Mouse (Mus musculus) gastrocnemius, postnatal 14 days (tissue): ENCODE data around the gene C2cd4b. TPM values are rescaled to one million over a fixed set of nuclear protein-coding genes. Genes with fewer than 3 reads are reported as not detected.

Experiments used
- DNase-seq: peaks from one replicate; pipeline ENCODE4 v3.0.0; 2021; ENCODE audit warnings: mixed read lengths
- intact Hi-C: fragments of 180-260 bp; cut with DNase I; formaldehyde crosslinking; loops from one replicate; pipeline ENCODE4 v1.15.1; 2025; ENCODE audit warnings: low total_unique reads
- total RNA-seq, 2 experiments: library from RNA; stranded (reverse); gene quantifications; 2 replicates each; pipeline ENCODE4 v1.2.3; 2021

C2cd4b gene
- total RNA-seq, 2 experiments from 2014 or later, result 0.27 TPM; not detected in 1

DNA sequence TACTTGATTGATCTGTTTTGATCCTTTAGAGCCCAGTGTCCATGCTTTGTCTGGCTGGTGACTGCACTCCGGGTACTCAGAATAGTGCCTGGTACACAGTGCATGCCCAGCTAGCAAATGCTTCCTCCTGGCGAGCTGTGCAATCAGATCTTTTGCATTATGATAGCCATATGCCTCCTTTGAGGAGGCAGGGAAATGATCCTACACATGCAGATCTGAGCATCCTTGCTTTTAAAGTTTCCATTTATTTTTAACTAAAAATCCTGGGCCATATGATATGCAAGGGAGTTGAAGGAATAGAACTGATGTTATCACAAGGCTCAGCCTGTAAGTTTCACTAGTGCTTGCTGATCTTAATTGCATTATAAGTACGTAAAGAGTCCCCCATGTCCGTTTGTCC is 9.6 kb downstream of the C2cd4b start:
- intact Hi-C loops, result no loop called here

DNA sequence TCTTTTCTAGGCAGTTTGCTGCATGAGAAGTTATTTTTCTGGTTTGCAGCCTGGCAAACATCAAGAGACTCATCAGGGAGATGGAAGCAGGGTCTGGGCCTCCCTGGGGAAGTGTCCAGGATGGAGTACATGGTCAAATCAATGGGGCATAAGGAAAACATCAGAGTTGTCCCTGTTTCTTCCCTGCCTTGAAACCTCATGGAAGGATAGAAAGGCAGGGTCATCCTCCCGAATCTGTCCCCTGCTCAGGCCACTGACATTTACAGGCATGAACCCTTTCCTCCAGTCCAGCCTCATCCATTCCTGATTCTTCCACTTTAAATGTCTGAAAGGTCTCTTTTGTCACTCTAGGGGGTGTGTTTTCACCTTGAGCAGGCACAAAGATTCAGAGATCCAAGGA is 10.2 kb downstream of the C2cd4b start:
- no peak for DNase-seq
- intact Hi-C loops, result no loop called here

More for the DNA sequence above, 9.6 kb downstream of the C2cd4b start:
- DNase-seq, result no peak

DNA sequence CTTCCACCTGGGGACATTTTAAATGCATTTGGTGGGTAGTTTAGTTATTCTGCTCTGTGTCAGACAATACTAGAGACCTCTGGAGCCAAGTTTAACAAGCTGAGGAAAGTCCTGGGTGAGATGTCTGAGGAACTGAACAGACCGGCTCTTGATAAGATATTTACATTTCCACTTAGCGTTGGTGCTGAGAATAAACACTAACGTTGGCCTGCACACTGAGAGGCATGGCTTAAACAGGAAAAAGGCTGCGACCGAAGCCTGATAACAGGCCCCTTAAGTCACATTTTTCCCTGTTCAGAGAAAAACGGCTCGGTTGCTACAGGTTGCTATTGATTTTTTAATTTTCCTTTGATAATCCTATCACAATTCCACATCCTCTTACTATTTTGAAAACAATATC is 12.1 kb downstream of the C2cd4b start:
- intact Hi-C loops, result no loop called here
- DNase-seq, result no peak

DNA sequence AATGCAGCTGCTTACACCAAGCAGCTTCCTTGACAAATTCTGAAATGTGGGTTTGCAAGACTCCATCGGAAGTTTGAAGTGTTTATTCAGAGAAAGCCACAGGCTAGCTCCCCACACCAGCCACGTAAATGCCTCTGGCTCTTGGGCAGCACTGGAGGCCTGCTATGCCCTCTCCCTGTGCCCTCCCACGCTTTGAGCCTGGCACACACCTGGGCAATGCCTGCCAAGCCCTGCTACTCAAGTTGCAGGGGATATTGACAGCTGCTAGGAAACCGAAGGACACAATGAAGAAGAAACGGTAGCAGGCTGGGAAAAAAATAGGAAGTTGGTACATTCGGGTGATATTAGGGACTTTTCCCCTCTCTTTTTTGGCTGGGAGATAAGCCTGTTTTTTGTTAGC is 15.0 kb downstream of the C2cd4b start:
- intact Hi-C loops, result no loop called here
- peak; percentile 12 for DNase-seq

DNA sequence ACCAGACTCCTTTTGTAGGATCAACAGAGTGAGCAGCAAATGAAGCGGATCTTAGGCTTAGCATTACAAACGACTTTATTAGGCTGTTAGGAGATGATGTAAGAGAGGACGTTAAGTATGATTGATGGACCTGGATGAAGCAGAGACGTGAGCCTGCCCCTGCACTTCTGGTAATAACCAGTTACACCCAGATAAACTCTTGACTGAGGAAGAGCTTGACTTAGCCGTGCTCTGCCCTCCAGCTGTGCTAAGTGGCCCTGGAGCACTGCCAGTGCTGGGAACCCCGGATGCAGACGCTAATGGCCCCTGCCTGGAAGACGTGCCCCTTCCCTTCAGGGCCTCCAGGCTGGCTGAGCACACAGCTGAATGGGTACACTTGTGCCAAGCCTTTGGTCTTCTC is 19.3 kb downstream of the C2cd4b start:
- no peak for DNase-seq
- intact Hi-C loops, result no loop called here

DNA sequence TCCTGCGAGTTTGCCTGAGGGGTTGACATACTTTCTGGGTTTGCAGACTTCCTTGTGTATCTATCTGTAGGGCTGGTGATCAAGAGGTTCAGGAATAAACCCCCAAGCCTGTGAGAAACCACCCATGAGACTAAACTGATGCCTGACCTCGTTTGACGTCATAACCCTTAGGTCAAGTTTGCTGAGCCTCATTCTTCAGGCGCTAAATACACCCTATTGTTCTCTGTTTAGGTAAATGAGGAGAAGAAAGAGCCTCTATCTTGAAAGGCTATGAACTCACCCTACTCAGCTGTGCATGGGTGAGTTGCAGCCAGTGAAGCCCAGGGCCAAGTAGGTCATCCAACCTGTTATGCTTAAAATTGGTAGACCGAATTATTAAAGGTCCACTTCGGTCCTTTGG is 23.5 kb downstream of the C2cd4b start:
- intact Hi-C loops, result no loop called here
- DNase-seq, result no peak

DNA sequence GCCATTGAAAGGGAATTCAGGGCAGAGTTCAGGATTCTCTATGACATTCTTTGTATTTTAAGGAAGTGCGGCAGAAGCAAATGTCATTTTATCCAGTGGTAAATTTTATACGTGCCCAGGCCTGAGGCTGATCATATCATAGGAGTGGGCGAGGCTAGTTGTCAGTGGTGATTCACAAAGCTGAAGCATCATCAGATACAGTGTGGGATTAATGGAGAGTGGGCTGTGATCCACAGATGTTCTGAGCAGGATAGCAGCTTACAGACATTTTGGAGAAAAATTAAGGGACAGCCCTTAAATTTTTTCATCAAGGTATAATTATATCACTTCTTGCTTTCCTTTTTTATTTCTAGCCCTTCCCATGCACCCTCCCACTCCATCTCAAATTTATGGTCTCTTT is 24.2 kb downstream of the C2cd4b start:
- DNase-seq, result no peak
- intact Hi-C loops, result no loop called here

DNA sequence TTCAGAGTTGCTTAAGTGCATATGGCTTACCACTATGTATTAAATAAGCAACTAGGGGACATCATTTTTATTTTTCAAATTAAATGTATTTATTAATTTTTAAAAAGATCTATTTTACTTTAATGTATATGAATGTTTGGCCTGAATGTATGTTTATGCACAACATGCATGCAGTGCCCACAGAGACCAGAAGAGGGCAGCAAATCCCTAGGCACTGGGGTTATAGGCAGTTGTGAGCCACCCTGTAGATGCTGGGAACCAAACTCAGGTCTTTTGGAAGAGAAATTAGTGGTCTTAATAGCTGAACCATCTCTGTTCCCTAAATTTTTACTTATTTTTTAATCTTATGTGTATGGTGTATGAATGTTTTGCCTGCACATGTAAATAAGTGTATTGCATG is 24.7 kb downstream of the C2cd4b start:
- intact Hi-C loops, result no loop called here

DNA sequence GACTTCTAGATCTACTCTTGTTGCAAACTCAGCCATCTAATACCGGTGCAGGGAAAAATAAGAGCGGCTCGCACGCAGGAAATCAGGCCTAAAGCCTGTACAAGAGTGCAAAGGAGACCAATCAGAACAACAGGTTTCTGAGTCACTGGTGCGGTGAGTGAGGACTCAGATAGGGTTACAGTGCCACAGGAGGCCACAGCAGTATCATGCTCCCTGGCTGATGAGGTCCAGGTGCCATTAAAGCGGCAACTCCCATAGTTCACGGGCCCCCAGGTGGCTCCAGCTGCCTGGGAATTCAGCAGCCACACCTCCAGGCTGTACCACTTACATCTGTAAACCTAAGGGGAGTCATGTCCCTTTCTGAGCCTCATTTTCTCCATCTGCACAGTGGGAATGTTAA is 27.1 kb downstream of the C2cd4b start:
- intact Hi-C loops, result no loop called here
- no peak for DNase-seq

More for the DNA sequence above, 24.7 kb downstream of the C2cd4b start:
- DNase-seq, result no peak

DNA sequence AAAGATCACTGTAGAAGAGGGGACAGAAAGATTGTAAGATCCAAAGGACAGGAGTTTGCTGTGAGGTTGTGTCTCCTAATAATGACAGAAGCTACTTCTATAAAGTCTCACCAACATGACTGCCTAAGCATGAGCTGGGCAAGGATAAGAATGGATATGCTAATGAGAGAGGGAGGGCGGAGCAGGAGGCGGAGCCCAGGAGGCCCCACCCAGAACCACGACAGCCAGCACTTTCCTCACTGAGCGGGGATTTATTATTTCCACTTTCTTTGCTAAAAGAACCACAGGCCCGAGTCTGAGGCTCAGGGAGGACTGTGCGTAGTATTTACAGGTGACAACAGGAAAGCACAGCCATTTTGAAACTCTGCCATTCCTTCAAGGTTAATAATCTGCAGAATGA is 28.4 kb downstream of the C2cd4b start:
- intact Hi-C loops, result no loop called here
- DNase-seq, result no peak

DNA sequence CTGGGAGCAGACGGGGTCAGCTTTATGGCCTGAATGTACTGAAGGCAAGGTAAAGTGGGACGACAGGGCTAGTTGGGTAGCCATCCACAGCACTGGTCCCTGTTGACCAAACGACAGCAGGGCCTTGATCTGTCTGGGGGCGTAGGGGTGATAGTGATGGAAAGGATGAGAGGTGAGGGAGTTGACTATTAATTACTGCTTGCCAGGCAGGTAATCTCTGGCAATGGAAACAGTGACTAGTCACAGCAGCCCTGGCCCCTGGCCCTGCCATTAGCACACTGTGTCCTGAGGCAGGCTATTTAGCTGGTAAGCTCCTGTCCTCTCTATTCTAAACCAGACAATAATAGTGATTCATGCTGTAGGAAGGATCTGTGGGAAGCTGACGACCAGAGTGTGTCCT is 33.2 kb downstream of the C2cd4b start:
- intact Hi-C loops, result no loop called here
- DNase-seq, result no peak

DNA sequence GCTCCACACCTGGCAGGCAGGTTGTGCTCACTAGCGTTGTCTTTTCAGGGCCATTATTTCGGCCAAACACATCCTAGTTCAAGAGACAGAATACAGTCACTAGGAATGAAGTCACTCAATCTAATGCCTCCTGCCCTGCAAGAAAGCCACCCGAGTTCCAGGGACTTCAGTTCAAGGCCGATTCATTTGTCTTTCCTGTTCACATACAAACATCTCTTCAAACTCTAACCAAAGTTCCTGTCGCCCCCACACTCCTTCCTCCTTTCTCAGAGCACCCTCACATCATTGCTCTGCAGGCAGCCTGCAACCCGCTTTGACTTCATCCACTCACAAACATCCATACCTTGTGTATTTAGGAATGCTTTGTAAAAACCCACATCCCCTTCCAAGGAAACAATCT is 34.3 kb downstream of the C2cd4b start:
- DNase-seq, result no peak
- intact Hi-C loops, result no loop called here

DNA sequence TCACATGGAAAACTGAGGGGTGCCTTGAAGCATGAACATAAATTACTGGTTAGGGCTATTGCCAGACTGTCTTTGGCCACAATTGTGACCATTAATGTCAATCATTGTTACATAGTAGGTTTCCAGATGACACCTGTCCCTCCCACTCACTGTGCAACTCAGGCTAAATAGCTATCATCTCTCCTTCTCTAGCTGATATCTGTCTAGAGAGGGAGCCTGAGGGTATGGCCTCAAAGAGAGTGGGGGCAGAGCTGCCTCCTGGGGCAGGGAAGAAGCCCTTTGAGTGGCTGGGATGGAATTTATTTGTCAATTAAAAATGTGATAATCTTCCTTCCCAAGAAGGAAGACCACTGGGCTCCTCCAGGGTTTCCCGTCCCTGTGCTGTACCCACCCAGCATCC is 35.0 kb downstream of the C2cd4b start:
- DNase-seq, result no peak
- intact Hi-C loops, result no loop called here

DNA sequence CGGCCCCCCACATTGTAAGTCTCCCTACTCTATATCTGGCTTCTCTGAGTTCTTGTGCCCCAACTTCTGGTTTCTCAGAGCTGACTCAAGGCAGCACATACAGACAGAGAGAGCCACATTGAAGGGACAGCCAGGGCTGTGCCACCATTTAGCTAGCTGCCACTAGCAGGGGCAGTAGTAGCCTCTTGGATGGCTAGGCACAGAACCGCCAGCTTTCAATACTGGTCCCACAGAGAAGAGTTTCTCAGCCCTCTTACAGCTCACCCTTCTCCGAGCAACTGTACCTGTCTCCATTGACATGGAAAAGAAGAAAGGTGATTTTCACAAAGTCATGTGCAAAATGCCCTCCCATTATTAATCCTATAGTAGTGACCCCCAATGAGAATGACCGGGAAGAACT is 35.4 kb downstream of the C2cd4b start:
- intact Hi-C loops, result no loop called here
- DNase-seq, result no peak

DNA sequence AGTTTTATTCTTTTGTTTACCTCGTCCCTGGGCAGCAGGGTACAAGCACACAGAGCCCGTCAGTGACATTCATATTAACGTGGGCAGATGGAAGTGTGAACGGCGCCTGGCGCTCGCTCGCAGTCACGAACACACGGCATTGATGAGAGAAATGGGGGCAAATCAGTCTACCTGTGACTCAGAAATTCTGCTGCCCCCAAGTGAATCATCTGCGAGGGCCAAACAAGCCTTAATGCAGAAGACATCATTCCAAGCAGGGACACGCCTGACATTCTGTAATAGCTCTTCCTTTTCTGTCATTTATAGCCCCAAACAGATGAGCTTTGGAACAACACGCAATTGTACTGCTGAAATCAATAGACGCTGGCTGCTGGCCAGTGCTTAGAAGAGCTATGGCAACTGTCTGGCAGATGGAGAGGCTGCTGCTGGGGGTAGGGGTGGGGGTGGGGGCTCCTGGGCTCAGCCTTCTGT is 36.0 kb downstream of the C2cd4b start:
- no peak for DNase-seq
- intact Hi-C loops, result no loop called here

DNA sequence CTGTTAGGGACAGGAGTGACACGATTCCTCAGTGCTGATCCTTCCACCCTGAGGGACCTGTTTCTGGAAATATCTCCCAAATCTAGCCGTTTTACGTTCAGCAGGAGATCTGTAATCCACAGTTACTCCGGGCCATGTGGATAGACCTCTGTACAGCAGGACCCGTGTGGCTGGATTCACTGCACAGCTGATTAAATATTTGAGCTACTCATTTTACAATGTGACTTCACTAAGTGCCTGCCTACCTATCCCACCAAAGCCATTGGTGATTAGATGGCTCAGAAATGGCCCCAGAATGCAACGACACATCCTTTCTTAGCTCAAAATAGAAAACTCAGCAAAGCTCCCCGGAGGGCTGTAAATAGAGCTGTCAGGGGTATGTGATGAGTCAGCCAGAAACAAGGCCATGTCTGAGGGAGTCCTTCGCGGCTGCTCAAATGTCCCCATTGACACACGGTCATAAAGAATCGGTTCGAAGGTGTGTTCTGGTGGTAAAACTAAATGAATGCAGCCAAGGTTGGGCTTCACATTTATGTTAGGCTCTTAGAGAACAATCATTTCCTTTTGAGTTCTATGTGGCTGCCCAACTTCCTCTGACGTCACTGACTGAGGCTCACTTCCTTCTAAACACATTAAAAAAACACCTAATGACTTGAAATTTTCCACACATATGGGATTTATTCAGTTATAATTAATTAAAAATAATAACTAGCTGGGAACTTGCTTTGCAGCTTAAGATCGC is 40.0 kb downstream of the C2cd4b start:
- intact Hi-C loops, result no loop called here
- DNase-seq, result no peak

DNA sequence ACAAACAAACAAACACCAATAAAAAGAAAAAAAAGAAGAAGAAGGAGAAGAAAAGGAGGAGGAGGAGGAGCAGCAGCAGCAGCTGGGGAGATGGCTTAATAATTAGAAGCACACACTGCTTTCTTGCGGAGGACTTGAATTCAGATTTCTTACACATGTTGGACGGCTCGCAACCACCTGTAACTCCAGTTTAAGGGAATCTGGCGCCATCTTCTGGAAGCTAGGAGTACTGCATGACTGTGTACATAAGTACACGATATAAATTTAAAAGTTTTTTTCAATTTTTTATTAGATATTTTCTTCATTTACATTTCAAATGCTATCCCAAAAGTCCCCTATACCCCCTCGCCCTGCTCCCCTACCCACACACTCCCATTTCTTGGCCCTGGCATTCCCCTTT is 43.0 kb downstream of the C2cd4b start:
- DNase-seq, result peak; percentile 45

DNA sequence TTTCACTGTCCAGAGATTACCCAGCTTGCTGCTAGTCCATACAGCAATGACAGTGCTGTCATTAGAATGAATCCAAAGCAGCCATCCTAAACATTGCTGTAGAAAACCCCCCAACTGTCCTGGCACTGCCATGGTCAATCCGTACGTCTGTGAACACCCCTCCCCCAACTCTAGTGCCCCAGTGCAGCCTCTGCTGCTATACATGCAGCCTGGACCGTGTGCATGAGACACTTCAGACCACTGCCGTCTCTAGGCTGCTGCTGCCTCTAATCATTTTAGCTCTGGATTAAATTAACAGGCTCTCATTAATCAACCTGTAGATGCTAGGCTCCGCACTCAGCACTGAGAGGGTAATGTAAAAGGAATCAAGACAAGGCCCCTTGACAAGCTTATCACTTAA is 47.8 kb downstream of the C2cd4b start:
- no peak for DNase-seq
- intact Hi-C loops, result no loop called here

More for the DNA sequence above, 43.0 kb downstream of the C2cd4b start:
- intact Hi-C loops, result loop anchor here (5.0 kb wide), 1 partner anchor 45 kb away; the partner anchor contains the start of gene C2cd4b

DNA sequence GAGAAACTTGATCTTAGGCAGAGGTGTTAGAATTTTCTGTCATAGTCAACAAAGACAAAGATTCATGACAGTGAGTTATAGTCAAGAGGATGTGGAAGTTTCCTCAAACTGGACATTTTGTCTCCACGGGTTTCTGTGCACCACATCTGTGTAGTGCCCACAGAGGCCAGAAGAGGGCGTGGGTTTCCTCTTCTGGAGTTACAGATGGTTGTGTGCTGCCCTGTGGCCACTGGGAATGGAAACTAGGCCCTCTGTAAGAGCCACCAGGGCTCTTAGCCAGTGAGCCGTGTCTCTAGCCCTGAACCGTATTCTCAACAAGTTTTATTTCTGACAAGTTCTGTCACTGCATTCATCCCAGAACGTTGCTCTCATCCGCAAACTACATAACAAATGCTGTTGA is 51.3 kb downstream of the C2cd4b start:
- DNase-seq, result no peak
- intact Hi-C loops, result no loop called here
